Mouse (Mus musculus): ENCODE measurements around the gene Gna11.

Gna11 gene

GRCm38 (mm10) chr10:81545161-81545747, at the start of gene Gna11:
Gene Gna11 (minus strand): TSS chr10:81545190.
- peak; percentile 98 to 99 for DNase-seq (ENCODE audit: low spot score in 2 of 2)

- DNase-seq (ENCODE audit: low spot score in 2 of 2): no peak
Measured at GRCm38 (mm10) chr10:81593935-81594334, 48.9 kb upstream of the Gna11 start.

- no peak for DNase-seq (ENCODE audit: low spot score in 2 of 2)
Measured at GRCm38 (mm10) chr10:81593223-81593622, 48.2 kb upstream of the Gna11 start.

GRCm38 (mm10) chr10:81592631-81593030, 47.6 kb upstream of the Gna11 start:
- DNase-seq (ENCODE audit: low spot score in 2 of 2): no peak

GRCm38 (mm10) chr10:81591846-81592245, 46.9 kb upstream of the Gna11 start:
- no peak for DNase-seq (ENCODE audit: low spot score in 2 of 2)

GRCm38 (mm10) chr10:81588739-81589138, 43.7 kb upstream of the Gna11 start:
- DNase-seq (ENCODE audit: low spot score in 2 of 2): no peak

- no peak for DNase-seq (ENCODE audit: low spot score in 2 of 2)
Measured at GRCm38 (mm10) chr10:81583347-81583746, 38.4 kb upstream of the Gna11 start.

GRCm38 (mm10) chr10:81580441-81581070, 35.6 kb upstream of the Gna11 start:
- no peak for DNase-seq (ENCODE audit: low spot score in 2 of 2)

- no peak for DNase-seq (ENCODE audit: low spot score in 2 of 2)
Measured at GRCm38 (mm10) chr10:81579967-81580366, 35.0 kb upstream of the Gna11 start.

GRCm38 (mm10) chr10:81575695-81576094, 30.7 kb upstream of the Gna11 start:
- DNase-seq (ENCODE audit: low spot score in 2 of 2): no peak

- no peak for DNase-seq (ENCODE audit: low spot score in 2 of 2)
Measured at GRCm38 (mm10) chr10:81575208-81575631, 30.2 kb upstream of the Gna11 start.

- DNase-seq (ENCODE audit: low spot score in 2 of 2): no peak
Measured at GRCm38 (mm10) chr10:81574081-81575056, 29.4 kb upstream of the Gna11 start, which contains the start of gene Tle2. Gene Tle2 (plus strand): TSS chr10:81574561.

GRCm38 (mm10) chr10:81572975-81573374, 28.0 kb upstream of the Gna11 start:
- no peak for DNase-seq (ENCODE audit: low spot score in 2 of 2)

GRCm38 (mm10) chr10:81572133-81572671, 27.2 kb upstream of the Gna11 start:
- no peak for DNase-seq (ENCODE audit: low spot score in 2 of 2)

- peak; percentile 99 for DNase-seq (ENCODE audit: low spot score in 2 of 2)
Measured at GRCm38 (mm10) chr10:81571501-81571876, 26.5 kb upstream of the Gna11 start.

GRCm38 (mm10) chr10:81570831-81571500, 26.0 kb upstream of the Gna11 start:
- peak; percentile 93 for DNase-seq (ENCODE audit: low spot score in 2 of 2)

GRCm38 (mm10) chr10:81570238-81570800, 25.3 kb upstream of the Gna11 start:
- no peak for DNase-seq (ENCODE audit: low spot score in 2 of 2)

- no peak for DNase-seq (ENCODE audit: low spot score in 2 of 2)
Measured at GRCm38 (mm10) chr10:81569507-81570237, 24.7 kb upstream of the Gna11 start.

GRCm38 (mm10) chr10:81568381-81569191, 23.6 kb upstream of the Gna11 start:
- no peak for DNase-seq (ENCODE audit: low spot score in 2 of 2)
